Mouse (Mus musculus): ENCODE data around the gene Akt2.

GRCm38 (mm10) chr7:27596586-27597503 lies 5.5 kb downstream of the Akt2 start:
- no peak for TF ChIP-seq NRF1 (IDR thresholded peaks at IDR 0.05; ENCODE audit: insufficient read depth, low read depth, low read length, poor library complexity, severe bottlenecking)
- no peak for TF ChIP-seq POLR2A (IDR thresholded peaks at IDR 0.05; ENCODE audit: control insufficient read depth in 1 of 2, insufficient read depth in 1 of 2, low read depth in 1 of 2, low read length in 2 of 2, poor library complexity in 1 of 2)
- no peak for TF ChIP-seq SIN3A (IDR thresholded peaks at IDR 0.05; ENCODE audit: low read length)
